Mouse (Mus musculus) lung, postnatal 25 days (tissue): ENCODE results near the gene Sec11a.
A peak's percentile ranks its signal among the peaks of the same experiment; 100 is the strongest.

Source experiments
- DNase-seq: peaks from one replicate; pipeline ENCODE4 v3.0.0; 2022; ENCODE audit warnings: low spot score

Gene Sec11a

DNA sequence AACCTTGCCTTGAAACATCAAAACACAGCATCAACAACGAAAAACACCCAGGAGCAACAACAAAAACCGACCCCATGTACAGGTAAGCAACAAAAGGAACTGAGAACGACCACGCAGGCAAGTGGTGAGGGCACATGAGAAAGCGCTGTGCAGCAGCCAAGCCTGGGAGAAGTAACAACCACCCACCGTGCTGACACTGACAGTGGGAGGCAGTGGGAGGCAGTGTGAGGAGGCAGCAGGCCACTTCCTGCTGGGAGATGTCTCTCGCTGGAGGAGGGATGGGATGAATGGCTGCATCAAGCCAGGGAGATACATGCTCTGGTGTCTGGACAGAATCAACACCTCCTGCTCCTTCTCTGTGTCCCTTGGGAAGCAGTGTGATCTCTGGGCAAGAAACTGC is 50.4 kb downstream of the Sec11a start:
- no peak for DNase-seq

DNA sequence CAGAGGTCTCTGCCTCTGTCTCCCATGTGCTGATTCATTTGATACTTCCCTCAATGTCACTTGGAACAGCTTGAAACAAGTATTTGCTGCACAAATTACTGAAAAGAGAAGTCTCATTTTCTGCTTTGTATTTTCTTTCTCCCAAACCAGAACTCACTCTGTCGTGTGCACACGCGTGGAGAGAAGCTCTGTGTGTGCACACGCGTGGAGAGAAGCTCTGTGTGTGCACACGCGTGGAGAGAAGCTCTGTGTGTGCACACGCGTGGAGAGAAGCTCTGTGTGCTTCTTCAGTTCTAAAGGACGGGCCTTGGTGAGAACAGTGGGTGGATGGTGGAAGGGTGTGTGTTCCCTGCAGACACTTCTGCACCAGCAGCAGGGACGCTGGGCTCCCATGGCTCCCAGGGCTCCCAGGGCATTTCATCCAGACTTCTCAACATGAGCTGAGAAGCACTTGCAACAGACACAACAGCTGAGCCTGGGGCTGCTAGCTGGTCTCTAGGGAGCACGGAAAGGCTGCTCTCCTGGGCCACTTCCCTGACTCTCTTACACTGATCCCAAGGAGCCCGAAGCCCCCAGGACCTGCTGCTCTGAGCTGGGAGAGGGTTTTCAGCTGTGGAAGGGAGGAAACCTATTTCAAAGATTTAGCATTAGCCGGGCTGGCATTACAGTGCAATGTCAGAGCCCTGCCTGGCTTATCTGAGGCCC is 52.6 kb downstream of the Sec11a start:
- no peak for DNase-seq

DNA sequence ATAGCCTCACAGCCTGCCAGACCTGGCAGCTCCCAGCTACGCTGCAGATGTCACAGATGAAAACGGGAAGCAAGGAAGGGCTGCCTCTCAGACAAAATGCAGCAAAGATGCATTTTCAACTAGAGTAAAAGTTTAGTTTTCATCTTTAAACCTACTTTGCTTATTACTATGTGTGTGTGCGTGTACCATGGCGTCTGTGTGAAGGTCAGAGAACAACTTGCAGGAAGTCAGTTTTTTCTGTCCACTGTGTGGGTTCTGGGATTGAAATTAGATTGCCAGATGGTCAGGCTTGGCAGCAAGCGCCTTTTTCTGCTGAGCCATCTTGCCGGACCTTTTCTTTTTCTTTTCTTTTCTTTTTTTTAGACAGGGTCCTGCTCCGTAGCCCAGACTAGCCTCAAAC is 53.4 kb downstream of the Sec11a start:
- no peak for DNase-seq

DNA sequence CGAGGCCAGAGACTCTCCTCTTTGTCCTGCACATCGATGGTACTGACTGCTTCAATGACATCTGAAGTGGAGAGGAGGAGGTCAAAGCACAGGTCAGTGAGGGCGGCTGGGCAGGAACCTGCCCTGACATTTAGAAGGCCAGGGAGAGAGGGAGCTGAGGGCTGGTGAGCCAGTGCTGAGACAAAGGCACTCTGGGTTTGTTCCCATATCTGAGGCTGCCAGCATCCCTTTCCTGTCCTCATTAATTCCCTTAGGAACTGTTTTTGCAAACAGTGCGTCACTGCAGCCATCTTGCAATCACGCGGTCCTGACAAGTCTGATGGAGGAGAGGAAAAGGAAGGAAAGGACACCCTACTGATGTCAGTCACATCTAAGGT is 53.8 kb downstream of the Sec11a start:
- DNase-seq: peak; percentile 28

DNA sequence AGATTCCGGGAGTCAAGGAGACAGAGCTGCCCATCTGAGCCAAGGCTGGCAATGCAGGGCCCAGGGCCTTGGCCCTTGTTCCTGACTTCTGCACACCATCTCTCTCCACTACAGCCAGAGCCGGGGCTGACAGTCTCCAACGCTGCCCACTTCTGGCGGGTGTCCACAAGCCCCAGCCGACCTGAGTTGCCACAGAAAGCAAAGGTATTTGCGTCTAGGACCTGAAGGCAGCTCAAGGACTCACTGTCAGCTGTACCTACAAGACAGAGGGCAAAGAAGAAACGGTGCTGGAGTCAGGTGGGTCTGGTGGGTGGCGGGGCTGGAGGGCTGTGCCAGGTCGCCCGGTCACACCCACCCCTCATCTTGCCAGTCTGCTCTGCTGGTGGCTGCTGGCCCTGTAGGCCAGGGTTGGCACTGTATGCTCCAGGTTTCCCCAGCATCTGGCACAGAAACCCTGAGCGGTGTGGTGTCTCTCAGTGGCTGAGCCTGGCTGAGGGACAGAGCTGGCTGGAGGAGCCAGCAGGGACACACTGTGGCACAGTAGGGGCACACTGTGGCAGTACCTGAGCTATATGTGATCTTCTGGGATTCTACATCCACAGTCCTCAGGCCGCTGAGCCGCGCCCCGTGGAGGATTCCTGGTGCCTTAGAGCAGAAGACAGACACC is 54.4 kb downstream of the Sec11a start:
- no peak for DNase-seq

DNA sequence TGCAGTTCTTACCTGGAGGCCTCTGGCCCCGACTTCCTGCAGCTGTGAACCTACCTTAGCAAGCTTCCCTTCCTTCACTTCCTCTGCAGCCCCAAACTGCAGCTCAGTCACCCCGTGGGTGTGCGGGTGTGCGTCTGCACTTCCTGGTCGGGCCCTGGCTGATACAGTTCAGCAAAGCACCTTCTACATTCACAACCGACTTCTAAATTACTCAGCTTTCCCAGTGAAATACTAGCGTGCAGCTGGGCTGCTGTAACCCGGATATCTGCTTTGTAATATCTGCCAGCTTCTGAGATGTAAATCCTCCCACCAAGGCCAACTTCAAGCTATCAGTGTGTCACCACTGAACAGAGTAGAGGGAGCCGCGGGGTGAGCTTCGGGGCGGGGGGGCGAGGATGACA is 57.7 kb downstream of the Sec11a start:
- peak; percentile 48 for DNase-seq

DNA sequence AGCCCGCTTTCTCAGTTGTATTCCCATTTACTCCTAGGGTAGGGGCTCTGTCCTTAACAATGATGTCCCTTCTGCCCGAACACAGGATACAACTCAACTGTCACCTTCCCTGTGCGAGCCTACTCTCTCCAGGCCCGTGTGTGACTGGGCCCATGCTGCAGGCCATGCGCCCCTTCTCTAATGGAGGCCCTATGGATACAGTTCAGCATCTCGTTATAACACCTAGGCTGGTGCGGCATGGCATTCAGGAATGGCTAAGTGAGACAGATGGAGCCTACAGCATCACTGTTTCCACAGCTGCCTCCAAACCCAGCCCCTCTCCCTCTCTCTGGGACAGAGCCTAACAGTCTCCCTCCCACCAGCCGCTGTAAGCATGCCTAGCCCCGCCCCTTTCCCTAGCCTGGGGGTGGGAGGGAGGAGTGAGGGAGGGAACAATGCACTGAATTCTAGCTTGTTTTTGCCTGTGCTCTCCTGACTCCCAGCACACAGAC is 58.5 kb downstream of the Sec11a start:
- no peak for DNase-seq

DNA sequence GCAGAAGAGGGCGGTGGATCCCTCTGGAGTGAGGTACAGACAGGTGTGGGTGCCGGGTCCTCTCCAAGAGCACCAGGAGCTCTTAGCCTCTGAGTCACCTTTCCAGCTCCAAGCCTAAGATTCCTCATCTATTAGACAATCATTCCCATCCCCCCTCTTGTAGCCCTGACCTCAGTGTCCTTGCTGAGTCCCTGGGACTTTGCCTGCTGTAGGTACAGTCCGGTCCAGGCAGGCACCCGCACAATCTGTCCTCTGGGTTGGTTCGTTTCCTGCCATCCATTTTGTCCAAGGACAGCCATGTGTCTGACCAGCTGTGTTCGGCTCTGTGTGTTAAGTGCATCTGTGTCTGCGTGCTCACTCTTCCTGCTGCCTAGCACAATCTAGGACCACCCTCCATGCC is 59.0 kb downstream of the Sec11a start:
- DNase-seq: no peak

DNA sequence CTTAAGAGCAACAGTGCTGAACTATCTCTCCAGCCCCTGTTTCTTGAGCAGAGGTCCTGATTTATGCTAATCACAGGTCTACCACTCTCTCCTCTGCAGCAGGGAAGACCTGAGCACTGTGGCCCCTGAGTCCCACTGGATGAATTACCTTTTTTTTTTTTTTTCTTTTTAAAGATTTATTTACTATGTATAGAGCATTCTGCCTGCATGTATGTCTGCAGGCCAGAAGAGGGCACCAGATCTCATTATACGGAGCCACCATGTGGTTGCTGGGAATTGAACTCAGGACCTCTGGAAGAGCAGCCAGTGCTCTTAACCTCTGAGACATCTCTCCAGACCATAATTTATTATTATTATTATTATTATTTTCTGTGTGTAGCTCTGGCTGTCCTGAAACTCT is 61.9 kb downstream of the Sec11a start:
- no peak for DNase-seq

DNA sequence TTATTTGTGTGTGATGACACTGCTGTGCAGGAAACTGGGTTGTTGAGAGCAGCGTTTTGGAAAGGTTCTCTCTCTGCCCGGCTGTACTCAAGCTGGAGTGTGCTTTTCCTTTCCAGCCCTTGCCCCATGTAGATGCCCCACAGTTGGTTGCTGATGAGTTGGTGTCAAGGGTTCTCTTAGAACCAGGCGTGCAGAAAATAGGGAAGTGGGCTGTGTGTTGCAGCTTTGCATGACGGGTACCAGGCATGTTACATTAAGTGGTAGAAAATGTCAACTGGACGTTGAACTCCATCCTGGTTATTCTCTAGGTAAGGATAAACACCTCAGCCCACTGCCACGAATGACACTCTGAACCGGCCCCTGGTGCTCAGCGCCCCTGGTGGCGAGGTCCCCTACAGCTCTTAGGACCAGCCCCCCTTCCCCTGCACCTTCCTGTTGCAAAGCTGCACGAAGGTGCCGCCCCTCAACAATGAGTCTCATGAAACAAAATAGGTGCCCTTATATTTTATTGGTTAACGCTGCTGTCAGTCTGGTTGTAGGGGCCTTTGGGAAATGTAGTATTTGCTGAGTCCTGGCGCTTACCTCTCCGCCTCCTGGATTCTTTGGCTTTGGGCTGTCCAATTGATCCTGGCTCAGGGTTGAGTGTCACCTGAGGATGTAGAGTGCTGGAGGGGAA is 64.6 kb downstream of the Sec11a start:
- DNase-seq: peak; percentile 89

DNA sequence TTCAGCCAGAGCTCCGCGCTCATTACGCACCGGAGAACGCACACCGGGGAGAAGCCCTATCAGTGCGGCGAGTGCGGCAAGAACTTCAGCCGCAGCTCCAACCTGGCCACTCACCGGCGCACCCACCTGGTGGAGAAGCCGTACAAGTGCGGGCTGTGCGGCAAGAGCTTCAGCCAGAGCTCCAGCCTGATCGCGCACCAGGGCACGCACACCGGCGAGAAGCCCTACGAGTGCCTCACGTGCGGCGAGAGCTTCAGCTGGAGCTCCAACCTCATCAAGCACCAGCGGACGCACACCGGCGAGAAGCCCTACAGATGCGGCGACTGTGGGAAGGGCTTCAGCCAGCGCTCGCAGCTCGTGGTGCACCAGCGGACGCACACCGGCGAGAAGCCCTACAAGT is 71.9 kb downstream of the Sec11a start:
- DNase-seq: no peak

DNA sequence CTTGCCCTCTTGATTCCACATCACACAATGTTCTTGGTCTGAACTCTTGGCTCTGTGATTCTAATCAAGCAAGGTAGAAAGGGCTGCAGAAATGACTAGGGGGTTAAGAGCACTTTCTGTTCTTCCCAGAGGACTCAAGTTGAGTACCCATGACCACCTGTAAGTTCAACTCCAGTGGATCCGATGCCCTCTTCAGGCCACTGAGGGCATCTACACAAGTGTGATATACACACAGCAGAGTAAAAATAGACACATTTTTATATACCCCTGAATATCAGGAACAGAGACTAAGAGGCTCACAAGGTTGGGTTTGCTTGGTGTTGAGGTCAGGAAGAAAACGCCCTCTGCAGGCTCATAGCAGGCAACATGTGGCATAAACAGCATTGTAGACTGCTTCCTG is 73.9 kb downstream of the Sec11a start:
- DNase-seq: no peak

DNA sequence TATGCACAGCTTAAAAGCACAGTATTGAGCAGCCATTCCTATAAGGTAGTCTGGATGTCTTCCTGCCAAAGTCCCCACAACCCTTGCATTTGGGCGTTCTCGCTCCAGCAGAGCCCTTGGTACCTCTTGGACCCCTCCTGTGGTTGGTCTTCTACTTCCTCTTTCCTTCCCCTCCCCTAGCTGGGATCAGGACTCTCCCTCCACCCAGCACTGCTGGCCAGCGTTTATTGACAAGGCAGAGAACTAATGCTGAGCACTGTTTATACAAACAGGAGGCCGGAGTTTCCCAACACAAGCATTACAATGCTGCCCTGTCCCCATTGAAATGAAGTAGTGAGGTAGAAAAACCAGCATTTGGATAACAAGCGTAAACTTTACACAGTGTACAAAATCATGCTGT is 74.5 kb downstream of the Sec11a start:
- no peak for DNase-seq

DNA sequence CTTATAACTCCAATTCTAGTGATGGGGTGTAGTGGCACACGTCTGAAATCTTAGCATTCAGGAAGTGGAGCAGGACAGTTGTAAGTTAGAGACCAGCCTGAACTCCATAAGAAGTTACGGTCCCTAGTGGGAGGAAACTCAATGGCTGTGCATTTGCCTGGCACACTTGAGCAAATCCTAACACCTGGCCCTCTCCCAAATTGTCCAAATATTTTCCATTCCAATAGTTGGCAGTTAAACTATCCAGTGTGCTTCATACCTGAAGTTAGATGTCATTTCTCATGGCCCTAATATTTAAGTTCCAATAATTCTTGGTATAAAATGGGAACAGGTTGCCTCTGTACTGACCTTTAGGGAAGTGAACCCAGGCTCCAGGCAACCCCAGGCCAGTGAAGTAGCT is 78.9 kb downstream of the Sec11a start:
- DNase-seq: no peak

DNA sequence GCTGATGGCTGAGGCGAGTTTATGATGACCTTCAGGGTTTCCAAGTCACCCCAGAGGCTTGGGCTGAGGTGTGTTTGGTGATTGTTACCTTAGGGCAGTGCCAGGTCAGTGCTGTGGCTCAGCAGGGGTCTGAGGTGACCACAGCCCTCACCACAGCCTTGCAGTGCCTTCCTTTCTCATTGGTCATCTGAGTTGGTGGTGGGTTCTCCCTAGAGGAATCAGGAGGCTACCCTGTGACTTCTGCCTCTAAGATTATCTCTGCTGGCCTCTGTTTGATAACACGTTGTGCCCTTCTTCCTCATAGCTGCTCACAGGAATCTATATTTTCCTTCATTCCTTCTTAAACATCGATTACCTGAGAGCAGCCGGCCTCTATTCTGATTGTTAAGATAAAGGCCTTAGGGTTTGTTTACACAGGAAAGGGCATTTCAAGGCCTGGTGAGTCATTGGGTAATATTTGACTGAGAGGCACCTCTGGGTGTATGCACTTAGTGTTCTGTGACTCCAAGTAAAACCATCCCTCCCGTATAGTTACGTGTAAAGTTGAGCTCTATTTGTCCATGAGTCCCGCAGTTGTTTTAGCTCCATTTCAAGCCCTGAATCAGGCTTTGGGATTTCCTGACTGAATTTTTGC is 80.9 kb downstream of the Sec11a start:
- no peak for DNase-seq

DNA sequence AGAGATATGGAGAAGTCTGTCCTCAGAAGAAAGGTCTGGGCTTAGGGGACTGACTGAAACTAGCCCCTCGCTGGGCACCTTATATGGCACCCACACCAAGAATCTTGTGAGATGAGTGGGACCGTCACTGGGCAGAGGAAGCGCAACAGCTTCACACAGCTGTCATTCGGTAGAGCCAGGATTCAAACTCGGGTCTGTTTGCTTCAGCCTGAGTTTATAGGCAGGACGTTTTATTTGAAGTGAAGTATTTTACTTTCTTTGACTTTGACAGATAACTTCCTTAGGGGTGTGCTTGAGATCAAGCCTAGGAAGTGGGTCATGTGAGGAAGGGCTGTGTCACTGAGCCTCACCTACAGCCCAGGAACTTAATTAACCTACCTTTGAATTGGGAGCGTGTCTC is 82.1 kb downstream of the Sec11a start:
- no peak for DNase-seq

DNA sequence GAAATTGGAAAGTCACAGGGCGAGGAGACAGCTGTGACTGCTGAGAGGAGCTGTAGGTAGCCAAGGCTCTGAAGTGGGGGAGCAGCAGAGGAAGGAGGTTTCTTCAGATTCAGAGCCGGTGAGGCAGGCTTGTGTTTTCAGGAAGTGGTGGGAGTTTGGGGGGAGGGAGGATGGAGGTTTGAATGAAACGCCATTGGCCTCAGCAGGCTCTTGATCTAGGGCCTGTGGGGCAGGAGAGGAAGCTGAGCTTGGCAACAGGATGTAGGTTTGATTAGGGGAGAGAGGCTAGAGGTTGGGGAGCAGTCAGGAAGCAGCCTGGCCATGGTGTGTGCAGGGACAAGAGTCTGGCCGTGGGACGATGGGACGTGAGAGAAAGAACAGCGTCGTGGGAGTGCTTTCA is 82.7 kb downstream of the Sec11a start:
- DNase-seq: no peak

DNA sequence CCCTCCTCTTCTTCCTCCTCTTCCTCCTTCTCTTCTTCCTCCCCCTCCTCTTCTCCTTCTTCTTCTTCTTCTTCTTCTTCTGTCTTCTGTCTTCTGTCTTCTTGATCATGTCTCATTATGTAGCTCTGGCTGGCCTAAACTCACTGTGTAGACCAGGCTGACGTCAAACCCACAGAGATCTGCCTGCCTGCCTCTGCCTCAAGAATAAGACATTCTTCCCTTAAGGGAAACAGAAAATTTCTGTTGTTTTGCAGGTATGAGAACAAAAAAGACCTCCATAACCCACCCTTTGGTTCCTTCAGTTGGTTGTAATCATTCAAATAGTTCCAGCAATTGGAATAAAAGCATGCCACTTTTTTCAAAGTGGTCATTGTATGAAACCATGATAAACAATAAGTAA is 83.4 kb downstream of the Sec11a start:
- DNase-seq: no peak

DNA sequence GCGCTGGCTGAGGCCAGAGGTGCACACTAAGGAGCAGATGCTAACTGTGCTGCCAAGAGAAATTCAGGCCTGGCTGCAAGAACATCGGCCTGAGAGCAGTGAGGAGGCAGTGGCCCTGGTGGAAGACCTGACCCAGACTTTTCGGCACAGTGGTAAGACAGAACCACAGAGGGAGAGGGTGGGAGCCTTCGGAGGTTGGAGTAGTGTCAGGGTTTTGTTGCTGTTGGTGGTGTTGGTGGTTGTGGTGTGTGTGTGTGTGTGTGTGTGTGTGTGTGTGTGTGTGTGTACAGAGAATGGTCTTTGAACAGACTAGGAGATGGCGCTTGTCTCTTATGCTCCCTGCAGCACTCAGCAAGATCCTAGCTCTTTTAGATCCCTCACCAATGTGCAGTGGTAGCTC is 84.1 kb downstream of the Sec11a start:
- no peak for DNase-seq

DNA sequence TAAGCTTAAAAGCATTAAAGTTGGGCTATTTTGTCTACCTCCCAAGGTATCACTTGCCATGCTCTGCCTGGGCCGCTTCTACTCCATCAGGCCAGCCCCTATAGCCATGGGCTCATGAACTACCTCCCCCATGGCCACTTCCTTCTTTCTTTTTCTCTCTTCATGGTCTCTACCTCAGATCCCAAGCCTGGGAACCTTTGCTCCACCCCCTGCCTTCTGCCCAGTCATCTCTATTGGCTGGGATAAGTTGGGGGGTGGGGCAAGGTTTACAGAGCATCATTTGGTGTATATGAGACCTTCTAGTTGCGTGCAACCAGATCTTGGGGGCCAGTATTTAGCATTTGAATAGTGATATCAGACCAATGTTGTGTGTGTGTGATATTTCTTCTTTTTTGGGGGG is 85.1 kb downstream of the Sec11a start:
- DNase-seq: no peak

DNA sequence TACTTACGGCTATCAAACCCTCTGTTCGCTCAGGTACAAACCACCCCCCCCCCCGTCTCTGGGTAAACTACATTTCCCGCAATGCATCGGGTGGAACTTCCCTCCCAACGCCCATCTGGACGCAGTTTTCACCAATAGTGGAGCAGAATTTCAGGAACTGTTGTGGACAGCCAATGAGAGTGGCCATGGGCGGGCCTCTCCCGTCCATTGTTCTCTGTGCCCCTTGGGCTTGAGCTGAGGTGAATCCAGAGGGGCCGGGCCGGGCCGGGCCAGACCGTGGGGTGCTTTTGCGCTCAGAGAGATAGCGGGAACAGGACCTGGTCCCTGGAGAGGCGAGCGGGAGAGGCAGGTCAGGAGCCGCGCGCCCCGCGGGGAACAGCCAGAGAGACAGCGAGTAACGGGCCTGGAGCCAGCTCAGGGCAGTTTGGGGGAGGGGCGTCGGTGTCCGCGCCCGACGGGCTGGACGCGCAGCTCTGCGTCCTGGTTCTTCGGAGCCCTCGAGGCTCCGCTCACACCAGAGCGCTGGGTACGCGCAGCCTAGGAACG is 86.8 kb downstream of the Sec11a start, which contains the start of gene Zscan2:
Gene Zscan2, plus strand, starts transcription at position 192 of the 546 bp plus-strand sequence.
- DNase-seq: peak; percentile 95

DNA sequence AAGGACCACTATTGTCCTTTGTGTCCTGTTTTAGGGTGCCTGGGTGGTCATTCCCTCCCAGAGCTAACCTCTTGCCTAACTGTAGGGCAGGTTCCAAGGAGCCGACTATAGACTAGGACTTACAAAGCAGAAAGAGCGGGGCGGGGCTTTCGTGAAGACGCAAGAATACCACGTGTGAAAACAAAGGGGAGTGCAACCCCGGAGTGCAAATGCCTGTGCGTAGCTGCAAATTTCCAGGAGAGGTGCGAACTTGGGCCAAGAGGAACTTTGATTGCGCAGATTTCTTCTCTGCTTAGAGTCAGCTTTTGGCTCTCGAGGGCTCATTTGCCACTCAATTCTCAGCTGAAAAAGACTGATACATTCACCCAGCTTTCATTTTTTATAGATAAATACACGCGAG is 87.4 kb downstream of the Sec11a start:
- peak; percentile 78 for DNase-seq

DNA sequence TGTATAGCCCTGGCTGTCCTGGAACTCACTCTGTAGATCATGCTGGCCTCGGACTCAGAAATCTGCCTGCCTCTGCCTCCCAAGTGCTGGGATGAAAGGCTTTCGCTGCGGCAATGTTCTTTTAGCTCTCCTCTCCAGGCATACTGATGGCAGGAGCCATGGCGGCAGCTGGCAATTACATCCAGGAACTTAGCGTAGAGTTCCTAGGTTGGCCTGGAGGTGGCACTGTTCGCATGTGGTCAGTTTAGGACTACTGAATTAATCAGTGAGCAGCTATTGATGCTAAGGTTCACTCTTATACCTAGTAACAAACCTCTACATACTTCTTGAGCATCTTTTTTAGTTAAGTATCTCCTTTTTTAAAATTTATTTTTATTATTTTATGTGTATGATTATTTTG is 90.4 kb downstream of the Sec11a start:
- DNase-seq: peak; percentile 77
